ENCODE assay signal across 29 mouse cellular contexts in genomic region chr5:33002781-33003180, GRCm38 (mm10). TPM values are rescaled to one million over a fixed set of nuclear protein-coding genes. Genes with fewer than 3 reads are reported as not detected.
A peak's percentile ranks its signal among the peaks of the same experiment; 100 is the strongest.
DNase-seq lines count a peak whose midpoint lies in the region; ATAC-seq and TF ChIP-seq lines count a peak whose summit lies in the region.
"Had no signal": no experiment of that assay in that cellular context is flagged by ENCODE, and none has a peak within 500 bp of the region (broad histone marks: within the 10 kb centered on the region; RNA-seq: fewer than 3 reads in every experiment).

No protein-coding gene starts in this region.

- ATAC-seq in Patski: peak; percentile 28
- no peak for ATAC-seq in hindbrain, postnatal 0 days
- ATAC-seq: midbrain, embryonic 15.5 days had no signal

- CTCF ChIA-PET in Patski (lab: Charles Lee): no interaction called here

- in situ Hi-C loops in Patski (cut with MboI; ENCODE audit: low pct_unique_long_range_greater_than_20kb): no loop called here

- WGBS in hindbrain, postnatal 0 days: 91% methylated on average over 5 of the region's 5 CpGs

- no peak for TF ChIP-seq POLR2A in embryonic fibroblast, embryonic 13.5 days (IDR thresholded peaks at IDR 0.05; ENCODE audit: low read depth, low read length)

- no peak overlapping the region for H3K4me2 ChIP-seq in hindbrain, postnatal 0 days (ENCODE audit: low read depth, low read length)
- H3K4me2 ChIP-seq: heart, embryonic 15.5 days; hindbrain, embryonic 14.5 days; limb, embryonic 15.5 days; lung, embryonic 14.5 days; midbrain, embryonic 15.5 days; neural tube, embryonic 12.5 days; stomach, embryonic 15.5 days had no signal

- no peak for TF ChIP-seq CTCF in Patski (IDR thresholded peaks at IDR 0.05)
- no peak for TF ChIP-seq CTCF in embryonic fibroblast, embryonic 13.5 days (IDR thresholded peaks at IDR 0.05; ENCODE audit: borderline replicate concordance, insufficient read depth, low read length)
- TF ChIP-seq CTCF in hindbrain, postnatal 0 days (IDR thresholded peaks at IDR 0.05; ENCODE audit: low read depth): no peak

- H3K36me3 ChIP-seq in hindbrain, postnatal 0 days (ENCODE audit: insufficient read depth, low read length): no peaks in the 10 kb centered on the region
- H3K36me3 ChIP-seq: embryonic facial prominence, embryonic 10.5 days; forebrain, embryonic 10.5 days; G1E; heart, embryonic 15.5 days; limb, embryonic 15.5 days; midbrain, embryonic 15.5 days; neural tube, embryonic 12.5 days; stomach, embryonic 15.5 days had no signal

- no peaks in the 10 kb centered on the region for H3K27me3 ChIP-seq in Patski
- H3K27me3 ChIP-seq in hindbrain, postnatal 0 days (ENCODE audit: insufficient read depth, low read length): no peaks in the 10 kb centered on the region
- H3K27me3 ChIP-seq: CH12.LX; heart, embryonic 15.5 days; limb, embryonic 15.5 days; midbrain, embryonic 15.5 days; neural tube, embryonic 12.5 days; stomach, embryonic 15.5 days had no signal

- H3K9ac ChIP-seq in hindbrain, postnatal 0 days (replicated peaks; ENCODE audit: low read length): no peak overlapping the region
- H3K9ac ChIP-seq: heart, embryonic 15.5 days; hindbrain, embryonic 14.5 days; limb, embryonic 15.5 days; liver, embryonic 14.5 days; lung, embryonic 14.5 days; midbrain, embryonic 15.5 days; neural tube, embryonic 12.5 days; stomach, embryonic 15.5 days had no signal

- peak overlapping the region; percentile 25; the same call in 1 of the 2 replicates for H3K27ac ChIP-seq in embryonic fibroblast, embryonic 13.5 days (ENCODE audit: insufficient read depth, low read length)
- no peak overlapping the region for H3K27ac ChIP-seq in hindbrain, postnatal 0 days
- H3K27ac ChIP-seq: embryonic facial prominence, embryonic 10.5 days; forebrain, embryonic 10.5 days; heart, embryonic 15.5 days; hindbrain, embryonic 14.5 days; limb, embryonic 15.5 days; liver, embryonic 14.5 days; midbrain, embryonic 15.5 days; neural tube, embryonic 12.5 days; stomach, embryonic 15.5 days had no signal

- no peaks in the 10 kb centered on the region for H3K9me3 ChIP-seq in hindbrain, postnatal 0 days (ENCODE audit: low read length)
- H3K9me3 ChIP-seq: embryonic facial prominence, embryonic 10.5 days; forebrain, embryonic 10.5 days; G1E; heart, embryonic 15.5 days; limb, embryonic 15.5 days; midbrain, embryonic 15.5 days; neural tube, embryonic 12.5 days; stomach, embryonic 15.5 days had no signal

- no peak overlapping the region for H3K4me3 ChIP-seq in embryonic fibroblast, embryonic 13.5 days (ENCODE audit: insufficient read depth, low read length)
- no peak overlapping the region for H3K4me3 ChIP-seq in hindbrain, postnatal 0 days (ENCODE audit: low read length)
- H3K4me3 ChIP-seq: embryonic facial prominence, embryonic 10.5 days; forebrain, embryonic 10.5 days; heart, embryonic 15.5 days; limb, embryonic 15.5 days; midbrain, embryonic 15.5 days; neural tube, embryonic 12.5 days; stomach, embryonic 15.5 days had no signal

- DNase-seq in adrenal gland, adult 2 months: peak; percentile 77
- DNase-seq in adrenal gland, postnatal 4 days (ENCODE audit: low spot score in 2 of 2): no peak
- DNase-seq in 3134 (ENCODE audit: extremely low read depth, insufficient read length, low spot score) (peak; percentile 16), Patski (ENCODE audit: low read depth, low spot score) (no peak)
- DNase-seq in hindbrain, postnatal 0 days (ENCODE audit: low spot score): no peak
- DNase-seq in left cerebral cortex, adult 11 months (ENCODE audit: low spot score): no peak
- DNase-seq: B cell, adult 2 months; cerebellum, adult 11 months; cerebellum, adult 9-11 months; gastrocnemius, postnatal 36 days; heart, postnatal 36 days; left cerebral cortex, postnatal 4 days; lung, embryonic 14.5 days; retina, postnatal 1 day; right cerebral cortex, postnatal 4 days; thymus, adult 18-20 months; thymus, postnatal 36 days had no signal

- H3K4me1 ChIP-seq in embryonic fibroblast, embryonic 13.5 days (ENCODE audit: control insufficient read depth, insufficient read depth, low read length): peaks cover 9% of the 10 kb centered on the region
- H3K4me1 ChIP-seq in hindbrain, postnatal 0 days (ENCODE audit: insufficient read depth, low read length): peaks cover 14% of the 10 kb centered on the region
- H3K4me1 ChIP-seq: limb, embryonic 15.5 days; stomach, embryonic 15.5 days had no signal

- POLR2A ChIA-PET in Patski (lab: Charles Lee): no interaction called here

RNA-seq across cellular contexts. Expression of gene Ywhah, which starts 15.8 kb away (rescaled TPM):
- 100 to 1,000 TPM; 167 to 190 TPM for total RNA-seq in adrenal gland, adult 2 months (2021)
- 128 and 132 TPM in 2 replicates for polyA plus RNA-seq in adrenal gland, adult 2 months (2012; rRNA removed)
- 100 to 1,000 TPM; 148 to 195 TPM for total RNA-seq in adrenal gland, postnatal 4 days (2021)
- 296 TPM for polyA plus RNA-seq in Patski (2021)
- polyA plus RNA-seq in embryonic fibroblast, embryonic 13.5 days (2011; ENCODE audit: insufficient read length, low read depth, missing spikeins): 306 and 356 TPM in 2 replicates
- total RNA-seq in hindbrain, postnatal 0 days (2014; rRNA removed): 559 and 659 TPM in 2 replicates
- 935 and 978 TPM in 2 replicates for polyA plus RNA-seq in hindbrain, postnatal 0 days (2015; fragmentation: Nextera tagmentation; extraction: Ambion mirVana)

Comparison
In these comparisons a context has a peak if more than half of its experiments do, and no peak if none do; other contexts are left out.
1. DNase-seq: peak in adrenal gland, adult 2 months (single experiment) and 3134 (single experiment); none in adrenal gland, postnatal 4 days (0 of 2), Patski (single experiment), hindbrain, postnatal 0 days (single experiment) and left cerebral cortex, adult 11 months (single experiment).